Mouse (Mus musculus): Measurements from ENCODE around the gene Notch3. TPM values are rescaled to one million over a fixed set of nuclear protein-coding genes. Genes with fewer than 3 reads are reported as not detected.
A peak's percentile ranks its signal among the peaks of the same experiment; 100 is the strongest.

The Notch3 gene
- total RNA-seq, 2 experiments from 2014 or later = 7.2 to 7.7 TPM

GRCm38 (mm10) chr17:32091032-32091363, 75.7 kb downstream of the Notch3 start:
- DNase-seq (ENCODE audit: low spot score in 2 of 2) = no peak
- Histone ChIP-seq H3K27ac (peak overlapping the region; percentile 63), H3K4me3 (peak overlapping the region; percentile 33; the same call in 1 of the 2 replicates)
- TF ChIP-seq CTCF (conservative IDR thresholded peaks at IDR 0.05) = no peak

GRCm38 (mm10) chr17:32087069-32087468, 79.6 kb downstream of the Notch3 start:
- no peak for TF ChIP-seq CTCF (conservative IDR thresholded peaks at IDR 0.05)
- DNase-seq (ENCODE audit: low spot score in 2 of 2) = no peak
- Histone ChIP-seq H3K4me3 (no peak overlapping the region), H3K27ac (no peak overlapping the region)

GRCm38 (mm10) chr17:32083351-32083750, 83.3 kb downstream of the Notch3 start:
- no peak for TF ChIP-seq CTCF (conservative IDR thresholded peaks at IDR 0.05)
- H3K27ac ChIP-seq = no peak overlapping the region
- DNase-seq (ENCODE audit: low spot score in 2 of 2) = no peak
- H3K4me3 ChIP-seq = no peak overlapping the region

- peak in 1 of 2 experiments; percentile 50 for DNase-seq (ENCODE audit: low spot score in 2 of 2)
- no peak overlapping the region for H3K27ac ChIP-seq
- no peak overlapping the region for H3K4me3 ChIP-seq
- TF ChIP-seq CTCF (conservative IDR thresholded peaks at IDR 0.05) = peak; percentile 82
These were observed 91.5 kb downstream of the Notch3 start for GRCm38 (mm10) chr17:32075164-32075563.

GRCm38 (mm10) chr17:32074658-32075057, 92.0 kb downstream of the Notch3 start:
- TF ChIP-seq CTCF (conservative IDR thresholded peaks at IDR 0.05) = no peak
- H3K27ac ChIP-seq = no peak overlapping the region
- DNase-seq (ENCODE audit: low spot score in 2 of 2) = no peak
- no peak overlapping the region for H3K4me3 ChIP-seq

- Histone ChIP-seq H3K27ac (no peak overlapping the region), H3K4me3 (no peak overlapping the region)
- peak; percentile 68 to 92 for DNase-seq (ENCODE audit: low spot score in 2 of 2)
- peak; percentile 97 for TF ChIP-seq CTCF (conservative IDR thresholded peaks at IDR 0.05)
These were observed 93.3 kb downstream of the Notch3 start for GRCm38 (mm10) chr17:32073359-32073758.

Other genes starting within 250 kb of the Notch3 start
- gene Rrp1b, start 130.8 kb downstream of the Notch3 start, total RNA-seq (2021) = 10 to 100 TPM; 19.3 to 22.5 TPM
- 1 to 10 TPM in 1 of 2 experiments, under 1 TPM in 1; 0.86 to 1.2 TPM for gene Hsf2bp, start 130.5 kb downstream of the Notch3 start, total RNA-seq (2021)
- gene Ephx3, start 22.7 kb upstream of the Notch3 start, total RNA-seq (2021) = under 1 TPM; 0.42 to 0.44 TPM
- gene Brd4, start 117.9 kb upstream of the Notch3 start, total RNA-seq (2021) = 100 to 1,000 TPM; 103 to 121 TPM
- 100 to 1,000 TPM in 1 of 2 experiments, 10 to 100 TPM in 1; 99.2 to 112 TPM for gene Akap8, start 154.4 kb upstream of the Notch3 start, total RNA-seq (2021)
- gene Akap8l, start 183.8 kb upstream of the Notch3 start, total RNA-seq (2021) = 100 to 1,000 TPM; 220 to 238 TPM
- 10 to 100 TPM; 55.0 to 57.2 TPM for gene Wiz, start 222.6 kb upstream of the Notch3 start, total RNA-seq (2021)
- 1 to 10 TPM; 2.9 to 4.6 TPM for gene Rasal3, start 236.7 kb upstream of the Notch3 start, total RNA-seq (2021)

Data from layer of hippocampus, adult 2 months (tissue).